Mouse (Mus musculus): Measurements from ENCODE around the gene Zfyve21.

GRCm38 (mm10) chr12:111846815-111847214, 32.8 kb downstream of the Zfyve21 start:
- TF ChIP-seq CTCF (IDR thresholded peaks at IDR 0.05; ENCODE audit: low read depth) (no peak), EP300 (IDR thresholded peaks at IDR 0.05; ENCODE audit: low read depth) (no peak)
